Mouse (Mus musculus): ENCODE measurements around the gene Phldb2. TPM values are rescaled to one million over a fixed set of nuclear protein-coding genes. Genes with fewer than 3 reads are reported as not detected.

Gene Phldb2
- polyA plus RNA-seq, 1 experiment = 0.04 TPM

GRCm38 (mm10) chr16:45713261-45713660 lies 240.1 kb downstream of the Phldb2 start:
- no peaks in the 10 kb centered on the region for H3K36me3 ChIP-seq (replicated peaks; ENCODE audit: low read length)
- no peaks in the 10 kb centered on the region for H3K9me3 ChIP-seq
- TF ChIP-seq FLI1 (IDR thresholded peaks at IDR 0.05; ENCODE audit: low read length) (no peak), GATA1 (IDR thresholded peaks at IDR 0.05; ENCODE audit: borderline replicate concordance, low read length) (no peak)
- H3K4me3 ChIP-seq (replicated peaks) = no peak overlapping the region
- H3K4me1 ChIP-seq = peaks cover 7% of the 10 kb centered on the region
- peaks cover 9% of the 10 kb centered on the region for H3K27me3 ChIP-seq (replicated peaks)

- no peaks in the 10 kb centered on the region for H3K9me3 ChIP-seq
- TF ChIP-seq GATA1 (IDR thresholded peaks at IDR 0.05; ENCODE audit: borderline replicate concordance, low read length) (no peak), FLI1 (IDR thresholded peaks at IDR 0.05; ENCODE audit: low read length) (no peak)
- peaks cover 8% of the 10 kb centered on the region for H3K27me3 ChIP-seq (replicated peaks)
- H3K4me3 ChIP-seq (replicated peaks) = no peak overlapping the region
- H3K36me3 ChIP-seq (replicated peaks; ENCODE audit: low read length) = no peaks in the 10 kb centered on the region
- H3K4me1 ChIP-seq = peaks cover 7% of the 10 kb centered on the region
Measured at GRCm38 (mm10) chr16:45711263-45711662, 242.1 kb downstream of the Phldb2 start.

GRCm38 (mm10) chr16:45699301-45699700 lies 254.1 kb downstream of the Phldb2 start:
- no peak for TF ChIP-seq FLI1 (IDR thresholded peaks at IDR 0.05; ENCODE audit: low read length)
- TF ChIP-seq GATA1 (IDR thresholded peaks at IDR 0.05; ENCODE audit: borderline replicate concordance, low read length) = no peak
- no peaks in the 10 kb centered on the region for H3K4me1 ChIP-seq
- no peak overlapping the region for H3K4me3 ChIP-seq (replicated peaks)
- no peaks in the 10 kb centered on the region for H3K36me3 ChIP-seq (replicated peaks; ENCODE audit: low read length)
- peaks cover 8% of the 10 kb centered on the region for H3K27me3 ChIP-seq (replicated peaks)
- H3K9me3 ChIP-seq = no peaks in the 10 kb centered on the region

- H3K4me3 ChIP-seq (replicated peaks) = no peak overlapping the region
- no peaks in the 10 kb centered on the region for H3K9me3 ChIP-seq
- H3K4me1 ChIP-seq = no peaks in the 10 kb centered on the region
- TF ChIP-seq FLI1 (IDR thresholded peaks at IDR 0.05; ENCODE audit: low read length) (no peak), GATA1 (IDR thresholded peaks at IDR 0.05; ENCODE audit: borderline replicate concordance, low read length) (no peak)
- H3K36me3 ChIP-seq (replicated peaks; ENCODE audit: low read length) = no peaks in the 10 kb centered on the region
- peaks cover 10% of the 10 kb centered on the region for H3K27me3 ChIP-seq (replicated peaks)
Measured at GRCm38 (mm10) chr16:45697996-45698395, 255.4 kb downstream of the Phldb2 start.

Other genes with a start within 250 kb of the Phldb2 start
- not detected in 2 replicates for gene Tagln3, start 229.0 kb downstream of the Phldb2 start, polyA plus RNA-seq (2012; ENCODE audit: insufficient read depth, low replicate concordance)
- 3.0 and 4.5 TPM in 2 replicates for gene Abhd10, start 210.6 kb downstream of the Phldb2 start, polyA plus RNA-seq (2012; ENCODE audit: insufficient read depth, low replicate concordance)
- gene Plcxd2, start 56.6 kb upstream of the Phldb2 start, polyA plus RNA-seq (2012; ENCODE audit: insufficient read depth, low replicate concordance) = not detected in 2 replicates
- gene Cd96, start 166.7 kb upstream of the Phldb2 start, polyA plus RNA-seq (2012; ENCODE audit: insufficient read depth, low replicate concordance) = 4.8 TPM in 1 of 2 replicates, not detected in the other
- 26.0 and 30.8 TPM in 2 replicates for gene Gm4737, start 201.5 kb upstream of the Phldb2 start, polyA plus RNA-seq (2012; ENCODE audit: insufficient read depth, low replicate concordance)